Mouse (Mus musculus) lung, postnatal 0 days (tissue): ENCODE data around the gene Tuba1b. TPM values are rescaled to one million over a fixed set of nuclear protein-coding genes. Genes with fewer than 3 reads are reported as not detected.

Experiments
- ATAC-seq: fragments of 200-750 bp; cut with Nextera tagmentation; 2 replicates; pipeline ENCODE4 v1.8.0; 2017; ENCODE audit warnings: moderate library complexity
- DNase-seq: peaks from one replicate; pipeline ENCODE4 v3.0.0-alpha.2; 2016; ENCODE audit warnings: low spot score
- H3K27ac ChIP-seq: fragments of 300-500 bp; sonication (generic); 2 replicates; pipeline ENCODE4 v1.5.1; 2014; ENCODE audit warnings: antibody characterized with exemption, mild to moderate bottlenecking, low read length, mixed read lengths
- H3K27me3 ChIP-seq: fragments of 300-500 bp; sonication (generic); replicated peaks from 2 replicates; pipeline ENCODE4 v1.6.1; 2014; ENCODE audit warnings: low read length, mixed read lengths; ENCODE audit not compliant: insufficient read depth
- H3K36me3 ChIP-seq: fragments of 300-500 bp; sonication (generic); 2 replicates; pipeline ENCODE4 v1.6.1; 2014; ENCODE audit warnings: low read length, mixed read lengths; ENCODE audit not compliant: insufficient read depth
- H3K4me1 ChIP-seq: fragments of 300-500 bp; sonication (generic); 2 replicates; pipeline ENCODE4 v1.6.1; 2014; ENCODE audit warnings: antibody characterized with exemption, low read depth, low read length, mixed read lengths; ENCODE audit not compliant: insufficient read depth
- H3K4me2 ChIP-seq: fragments of 300-500 bp; sonication (generic); replicated peaks from 2 replicates; pipeline ENCODE4 v1.6.1; 2014; ENCODE audit warnings: low read depth, mild to moderate bottlenecking, low read length, moderate library complexity, mixed read lengths
- H3K4me3 ChIP-seq: fragments of 300-500 bp; sonication (generic); 2 replicates; pipeline ENCODE4 v1.5.1; 2014; ENCODE audit warnings: low read depth, low read length
- H3K9ac ChIP-seq: fragments of 300-500 bp; sonication (generic); replicated peaks from 2 replicates; pipeline ENCODE4 v1.6.1; 2014; ENCODE audit warnings: low read depth, mild to moderate bottlenecking
- H3K9me3 ChIP-seq: fragments of 300-500 bp; sonication (generic); 2 replicates; pipeline ENCODE4 v1.6.1; 2016; ENCODE audit warnings: low read length, mixed read lengths
- CTCF ChIP-seq: IDR thresholded peaks from 2 replicates; pipeline ENCODE4 v1.5.1; 2016; ENCODE audit warnings: antibody characterized with exemption, mild to moderate bottlenecking
- EP300 ChIP-seq: IDR thresholded peaks from 2 replicates; pipeline ENCODE4 v1.6.1; 2016; ENCODE audit warnings: antibody characterized with exemption, mild to moderate bottlenecking, control low read depth
- WGBS: fragments of 180-500 bp; shearing (Covaris S2); extraction: QIAGEN DNeasy Blood & Tissue Kit; methylation state at CpG from one replicate; pipeline ENCODE4 v1.1.7; 2014; 5-methylcytosine and 5-hydroxymethylcytosine counted together
- polyA plus RNA-seq: library from polyadenylated mRNA; unstranded; fragments of >200 nt; fragmentation: Nextera tagmentation; extraction: Ambion mirVana; gene quantifications from 2 replicates; pipeline ENCODE4 v1.2.1, GENCODE M21; 2015

Tuba1b gene
- polyA plus RNA-seq, 1 experiment from 2014 or later = 415 TPM

DNA sequence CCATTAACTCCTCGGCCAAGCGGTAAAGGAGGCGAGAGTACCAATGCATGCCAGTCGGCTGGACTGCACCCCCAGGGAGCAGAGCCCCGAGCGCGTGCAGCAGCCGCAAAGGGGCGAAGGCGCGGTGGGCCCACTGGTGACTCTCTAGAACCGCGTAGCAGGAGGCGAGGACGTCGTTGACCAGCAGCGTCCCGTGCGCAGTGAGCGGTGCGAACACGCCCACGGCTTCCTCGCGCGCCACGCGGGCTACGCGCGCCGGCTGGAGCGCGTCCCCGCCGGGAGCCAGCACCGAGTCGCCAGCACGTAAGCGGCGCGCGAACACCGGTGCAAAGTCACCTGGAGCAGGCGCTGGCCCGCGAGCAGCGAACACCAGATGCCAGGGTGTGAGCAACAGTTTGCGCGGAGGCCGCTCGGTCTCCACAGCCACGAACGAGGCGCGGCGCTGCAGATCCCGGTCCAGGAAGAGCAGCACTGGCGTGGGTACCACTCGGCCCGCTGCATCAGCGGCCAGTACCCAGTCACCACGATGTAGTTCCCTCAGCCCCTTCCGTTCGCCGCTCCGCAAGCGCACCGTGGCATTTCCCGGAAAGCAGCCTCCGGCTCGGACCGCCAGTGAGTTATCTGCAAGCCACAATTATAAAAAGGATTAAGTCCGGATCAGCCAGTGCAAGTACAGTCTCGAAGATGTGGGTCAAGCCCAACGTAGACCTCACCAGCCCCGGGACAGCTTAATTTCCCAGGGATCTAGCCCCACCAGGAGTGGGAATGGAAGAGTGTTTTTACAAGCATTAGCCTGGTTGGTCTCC, 40.2 kb downstream of the Tuba1b start, which contains the start of gene Rhebl1:
Rhebl1 (minus strand) TSS at position 601 of the 806 bp plus-strand sequence.
- under 1% methylated on average over 57 of the region's 77 CpGs for WGBS
- DNase-seq = peak; percentile 39
- no peak for ATAC-seq
- no peaks in the 10 kb centered on the region for H3K9me3 ChIP-seq
- peak within 1 kb of the TSS; percentile 50 for H3K4me3 ChIP-seq
- H3K9ac ChIP-seq = no peak within 1 kb of the TSS
- H3K27me3 ChIP-seq = peaks cover 40% of the 10 kb centered on the region
- H3K4me2 ChIP-seq = peak within 1 kb of the TSS; percentile 94
- peaks cover 28% of the 10 kb centered on the region for H3K4me1 ChIP-seq
- no peak for TF ChIP-seq CTCF
- TF ChIP-seq EP300 = no peak
- H3K36me3 ChIP-seq = no peaks in the 10 kb centered on the region
- H3K27ac ChIP-seq = 0 out of 2 replicates have a peak within 1 kb of the TSS, but pooled peaks have one; percentile 69

DNA sequence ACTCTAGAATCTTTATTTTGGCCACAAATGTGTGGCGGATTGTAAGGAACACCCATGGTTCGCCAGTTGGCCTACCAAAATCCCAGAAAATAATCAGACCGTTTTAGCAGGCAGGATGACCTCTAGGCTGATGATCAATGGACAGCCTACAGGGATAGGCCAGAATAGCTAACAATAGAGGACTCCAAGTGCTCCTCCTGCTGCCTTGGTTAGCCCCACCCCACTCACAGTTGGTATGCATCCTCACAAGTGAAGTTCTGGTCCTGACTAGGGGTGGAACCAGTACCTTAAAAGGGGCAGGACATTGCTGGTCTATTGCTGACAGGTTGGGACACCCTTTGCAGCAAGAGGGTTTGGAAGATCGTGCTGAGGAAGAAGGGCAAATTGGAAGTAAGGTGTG, 41.3 kb downstream of the Tuba1b start:
- Histone ChIP-seq H3K36me3 (no peaks in the 10 kb centered on the region), H3K4me3 (no peak overlapping the region), H3K9me3 (no peaks in the 10 kb centered on the region), H3K9ac (no peak overlapping the region), H3K4me2 (no peak overlapping the region), H3K27ac (no peak overlapping the region), H3K27me3 (peaks cover 32% of the 10 kb centered on the region), H3K4me1 (peaks cover 24% of the 10 kb centered on the region)
- no peak for ATAC-seq
- WGBS = 75% methylated on average over 4 of the region's 4 CpGs
- no peak for TF ChIP-seq CTCF
- TF ChIP-seq EP300 = no peak
- no peak for DNase-seq

DNA sequence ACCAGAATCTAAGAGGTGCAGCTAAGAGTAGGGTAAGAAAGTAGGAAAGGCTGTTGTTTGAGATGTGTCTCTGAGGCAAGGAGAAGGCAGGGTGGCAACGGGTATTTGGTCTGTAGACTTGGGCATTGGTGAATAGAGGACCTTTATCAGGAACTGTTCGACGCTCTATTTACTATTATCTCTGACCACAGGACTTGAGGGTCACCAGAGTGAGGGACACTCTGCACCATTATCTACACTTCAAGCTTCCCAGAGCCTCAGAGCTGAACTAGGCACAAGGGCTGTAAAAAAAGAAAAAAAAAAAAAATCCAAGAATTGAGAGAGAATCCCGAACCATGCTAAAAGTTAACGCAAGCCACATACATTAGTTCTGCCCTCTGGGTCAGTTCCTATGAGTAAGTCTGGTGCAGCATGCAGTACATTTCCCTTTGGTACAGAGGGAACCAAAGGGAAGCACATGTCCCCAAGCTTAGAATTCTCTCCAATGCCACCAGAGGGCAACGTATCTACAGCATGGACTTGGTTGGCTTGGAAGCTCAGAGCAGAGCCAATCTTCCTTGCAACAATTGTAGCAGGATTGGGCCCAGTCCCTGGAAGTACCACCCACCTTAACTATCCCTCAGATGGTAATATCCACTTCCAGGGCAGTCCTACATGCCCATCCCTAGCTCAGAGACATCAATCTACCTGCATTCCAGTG, 42.3 kb downstream of the Tuba1b start:
- Histone ChIP-seq H3K27me3 (peaks cover 27% of the 10 kb centered on the region), H3K36me3 (no peaks in the 10 kb centered on the region), H3K9ac (no peak overlapping the region), H3K4me3 (no peak overlapping the region), H3K9me3 (no peaks in the 10 kb centered on the region), H3K4me1 (peaks cover 17% of the 10 kb centered on the region), H3K4me2 (no peak overlapping the region), H3K27ac (no peak overlapping the region)
- DNase-seq (peak; percentile 95), ATAC-seq (peak; percentile 74)
- TF ChIP-seq EP300 = no peak
- TF ChIP-seq CTCF = peak; percentile 99
- WGBS = 27% methylated on average over 6 of the region's 6 CpGs

DNA sequence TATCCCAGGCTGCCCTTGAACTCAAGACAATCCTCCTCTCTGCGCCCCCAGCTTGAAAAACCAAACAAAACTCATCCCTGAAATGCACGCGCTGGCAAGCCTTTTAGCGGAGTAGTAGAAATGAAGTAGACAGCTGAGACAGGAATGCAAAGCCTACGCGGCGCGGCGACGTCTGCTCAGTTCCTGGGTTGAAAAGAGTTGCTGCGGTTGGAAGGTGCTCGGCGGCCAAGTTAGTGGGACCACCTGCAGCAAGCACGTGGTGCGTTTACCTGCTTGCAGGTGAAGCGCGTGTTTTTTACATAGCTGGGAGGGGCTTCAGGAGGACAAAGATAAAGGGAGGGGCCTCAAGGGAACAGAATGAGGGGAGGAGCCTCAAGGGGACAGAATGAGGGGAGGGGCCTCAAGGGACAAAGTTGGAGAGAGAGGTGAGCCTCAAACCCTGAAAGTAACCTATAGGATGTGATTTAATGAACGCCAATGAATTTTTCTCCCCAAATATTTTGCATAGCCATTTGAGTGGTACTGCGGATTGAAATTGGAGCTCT, 43.1 kb downstream of the Tuba1b start:
- Histone ChIP-seq H3K4me3 (no peak overlapping the region), H3K36me3 (no peaks in the 10 kb centered on the region)

DNA sequence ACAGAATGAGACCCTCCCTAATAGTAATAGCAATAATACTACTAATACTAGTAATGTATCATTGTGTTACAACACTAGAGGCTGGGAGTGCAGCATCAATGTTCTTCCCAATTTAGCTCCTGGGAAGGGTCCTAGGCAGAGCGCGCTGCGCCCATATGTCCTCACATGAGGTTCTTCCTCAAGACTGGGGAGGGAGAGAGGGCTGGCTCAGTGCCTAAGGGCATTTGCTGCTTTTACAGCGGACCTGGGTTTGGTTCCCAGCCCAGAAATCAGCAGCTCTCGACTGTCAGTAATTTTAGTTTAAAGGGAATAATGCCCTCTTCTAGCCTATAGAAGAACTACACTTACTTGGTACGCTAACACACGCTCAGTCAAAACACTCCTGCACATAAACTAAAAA, 46.8 kb downstream of the Tuba1b start:
- 77% methylated on average over 7 of the region's 7 CpGs for WGBS
- H3K9ac ChIP-seq = no peak overlapping the region
- DNase-seq = no peak
- no peaks in the 10 kb centered on the region for H3K36me3 ChIP-seq
- no peak overlapping the region for H3K4me2 ChIP-seq
- H3K4me1 ChIP-seq = no peaks in the 10 kb centered on the region
- no peak for ATAC-seq
- no peak overlapping the region for H3K4me3 ChIP-seq
- H3K27me3 ChIP-seq = no peaks in the 10 kb centered on the region
- no peaks in the 10 kb centered on the region for H3K9me3 ChIP-seq
- H3K27ac ChIP-seq = no peak overlapping the region
- no peak for TF ChIP-seq CTCF
- TF ChIP-seq EP300 = no peak

More for the DNA sequence above, 43.1 kb downstream of the Tuba1b start:
- Histone ChIP-seq H3K4me1 (peaks cover 16% of the 10 kb centered on the region), H3K4me2 (peak overlapping the region; percentile 17; the same call in 1 of the 2 replicates), H3K27me3 (peaks cover 19% of the 10 kb centered on the region; the same call in 1 of the 2 replicates), H3K9ac (no peak overlapping the region), H3K27ac (no peak overlapping the region), H3K9me3 (no peaks in the 10 kb centered on the region)
- 18% methylated on average over 19 of the region's 19 CpGs for WGBS
- no peak for ATAC-seq
- DNase-seq = no peak
- TF ChIP-seq EP300 = no peak
- TF ChIP-seq CTCF = no peak
